Mouse (Mus musculus) left cerebral cortex, postnatal 25 days (tissue): ENCODE data around the gene Trim47. TPM values are rescaled to one million over a fixed set of nuclear protein-coding genes. Genes with fewer than 3 reads are reported as not detected.
A peak's percentile ranks its signal among the peaks of the same experiment; 100 is the strongest.

Experiments used
- DNase-seq, 2 experiments: peaks; one replicate each; pipeline ENCODE4 v3.0.0; 2022; ENCODE audit warnings: low spot score in 2 of 2, mixed read lengths in 1 of 2
- intact Hi-C: fragments of 180-260 bp; cut with DNase I; formaldehyde crosslinking; loops from one replicate; pipeline ENCODE4 v1.15.1; 2025
- total RNA-seq, 2 experiments: library from RNA; stranded (reverse); gene quantifications; 2 replicates each; pipeline ENCODE4 v1.2.3; 2021

Gene Trim47
- total RNA-seq, 2 experiments from 2014 or later, result 7.0 to 7.4 TPM

DNA sequence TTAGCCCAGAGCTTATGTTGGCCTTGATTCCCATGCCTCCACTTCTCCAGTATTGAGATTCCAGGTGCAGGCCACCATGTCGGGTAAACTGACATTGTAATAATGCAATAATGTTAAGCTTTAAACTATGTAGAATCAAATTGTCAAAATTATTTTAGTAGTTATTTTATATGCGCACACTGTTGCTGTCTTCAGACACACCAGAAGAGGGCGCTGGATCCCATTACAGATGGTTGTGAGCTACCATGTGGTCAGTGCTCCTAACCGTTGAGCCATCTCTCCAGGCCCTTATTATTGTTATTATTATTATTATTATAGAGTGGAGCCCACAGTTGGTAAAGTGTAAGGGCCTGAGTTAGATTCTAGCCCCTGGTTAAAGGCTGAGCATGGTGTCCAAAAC lies 15.9 kb downstream of the Trim47 start:
- intact Hi-C loops, result loop anchor here (2.0 kb wide), 1 partner anchor 16 kb away; the partner anchor contains the start of gene Trim47
- no peak for DNase-seq

GRCm38 (mm10) chr11:116110540-116110939 lies 16.5 kb downstream of the Trim47 start:
- no peak for DNase-seq
- intact Hi-C loops, result loop anchor here (2.0 kb wide), 1 partner anchor 16 kb away; the partner anchor contains the start of gene Trim47

- DNase-seq, result no peak
- intact Hi-C loops, result loop anchor here (2.0 kb wide), 1 partner anchor 17 kb away; the partner anchor contains the start of gene Trim47
These were observed 16.9 kb downstream of the Trim47 start for GRCm38 (mm10) chr11:116110131-116110530.

GRCm38 (mm10) chr11:116109441-116110081 lies 17.4 kb downstream of the Trim47 start:
- intact Hi-C loops, result loop anchor here (2.0 to 10.0 kb wide), 3 partner anchors 17 to 345 kb away; partner anchors contain the start of genes Recql5, Sap30bp and Trim47
- no peak for DNase-seq

- peak in 1 of 2 experiments; percentile 48 for DNase-seq
- intact Hi-C loops, result loop anchor here (10.0 kb wide), 2 partner anchors 174 to 346 kb away; partner anchors contain the start of genes Recql5 and Sap30bp
These were observed 18.4 kb downstream of the Trim47 start for GRCm38 (mm10) chr11:116108464-116109137.

GRCm38 (mm10) chr11:116107777-116108285 lies 19.2 kb downstream of the Trim47 start:
- intact Hi-C loops, result loop anchor here (10.0 kb wide), 2 partner anchors 173 to 347 kb away; partner anchors contain the start of genes Recql5 and Sap30bp
- no peak for DNase-seq

GRCm38 (mm10) chr11:116106963-116107776 lies 19.8 kb downstream of the Trim47 start:
- intact Hi-C loops, result loop anchor here (10.0 kb wide), 2 partner anchors 172 to 348 kb away; partner anchors contain the start of genes Recql5 and Sap30bp
- no peak for DNase-seq

DNA sequence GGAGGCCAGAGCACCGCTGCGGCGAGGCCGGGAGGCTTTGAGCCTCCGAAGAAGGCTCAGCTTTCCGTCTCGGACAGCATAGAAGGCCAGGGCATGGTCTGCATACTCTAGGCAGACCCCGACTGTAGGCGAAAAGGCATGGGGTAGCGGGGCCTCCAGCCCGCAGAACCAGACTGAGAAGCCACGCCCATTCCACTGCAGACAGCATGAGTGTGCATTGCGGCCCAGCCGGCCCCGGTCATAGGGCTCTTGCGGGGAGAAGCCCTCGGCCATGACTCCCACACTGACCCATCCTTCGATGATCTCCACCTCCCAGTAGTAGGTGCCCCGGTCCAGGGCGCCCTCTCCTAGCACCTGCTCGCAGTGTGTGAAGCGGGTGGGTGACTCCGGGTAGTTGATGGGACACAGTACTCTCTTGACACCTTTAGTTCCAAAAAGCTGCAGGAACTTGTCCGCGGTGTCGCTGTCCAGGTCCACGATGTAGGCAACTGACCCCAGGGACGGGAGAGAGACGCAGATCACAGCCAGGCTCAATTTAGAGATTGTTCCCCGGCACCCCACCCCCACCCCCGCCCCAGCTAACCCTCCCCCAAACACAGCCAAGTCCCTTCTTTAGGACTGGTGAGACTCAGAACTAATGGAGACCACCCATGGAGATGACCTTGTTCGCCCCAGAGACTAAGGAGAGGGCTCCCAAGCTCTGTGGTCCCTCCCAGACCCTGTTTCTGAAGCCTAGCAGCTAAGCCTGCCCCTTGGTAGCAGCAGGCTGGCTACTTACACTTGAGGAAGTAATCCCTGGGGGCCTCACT lies 20.7 kb downstream of the Trim47 start:
- intact Hi-C loops, result loop anchor here (10.0 kb wide), 2 partner anchors 172 to 348 kb away; partner anchors contain the start of genes Recql5 and Sap30bp
- DNase-seq, result no peak

GRCm38 (mm10) chr11:116105065-116105464 lies 21.9 kb downstream of the Trim47 start:
- intact Hi-C loops, result loop anchor here (10.0 kb wide), 2 partner anchors 170 to 350 kb away; partner anchors contain the start of genes Recql5 and Sap30bp
- DNase-seq, result no peak

GRCm38 (mm10) chr11:116104006-116104646 lies 22.9 kb downstream of the Trim47 start:
- no peak for DNase-seq
- intact Hi-C loops, result loop anchor here (10.0 kb wide), 2 partner anchors 169 to 351 kb away; partner anchors contain the start of genes Recql5 and Sap30bp

- intact Hi-C loops, result loop anchor here (10.0 kb wide), 2 partner anchors 169 to 351 kb away; partner anchors contain the start of genes Recql5 and Sap30bp
These were observed 23.4 kb downstream of the Trim47 start for GRCm38 (mm10) chr11:116103572-116103971.

GRCm38 (mm10) chr11:116102472-116102871 lies 24.5 kb downstream of the Trim47 start:
- no peak for DNase-seq
- intact Hi-C loops, result loop anchor here (10.0 kb wide), 2 partner anchors 168 to 352 kb away; partner anchors contain the start of genes Recql5 and Sap30bp

More at GRCm38 (mm10) chr11:116103572-116103971, 23.4 kb downstream of the Trim47 start:
- DNase-seq, result no peak

DNA sequence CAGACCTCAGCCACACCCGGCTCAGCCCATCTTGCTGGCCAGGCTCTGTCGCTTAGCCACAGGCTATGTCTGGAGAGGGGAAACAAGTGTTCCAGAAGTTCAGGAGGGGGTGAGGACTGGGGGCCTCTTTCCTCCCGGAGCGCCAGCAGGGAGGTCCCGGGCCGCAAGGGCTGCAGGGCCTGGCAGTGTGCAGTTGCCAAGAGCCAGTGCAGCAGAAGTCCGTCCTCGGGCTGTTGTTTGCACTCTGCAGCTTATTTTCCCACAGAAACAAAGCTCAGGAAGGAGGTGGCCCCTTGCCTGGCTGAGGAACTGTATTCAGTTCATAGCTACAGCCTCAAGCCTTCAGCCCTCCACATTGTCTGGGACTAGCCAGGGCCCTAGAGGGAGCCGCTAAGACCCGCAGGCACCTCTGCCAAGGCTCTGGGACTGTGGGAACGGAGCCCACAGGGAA lies 25.1 kb downstream of the Trim47 start:
- DNase-seq, result no peak
- intact Hi-C loops, result loop anchor here (10.0 kb wide), 2 partner anchors 167 to 353 kb away; partner anchors contain the start of genes Recql5 and Sap30bp

DNA sequence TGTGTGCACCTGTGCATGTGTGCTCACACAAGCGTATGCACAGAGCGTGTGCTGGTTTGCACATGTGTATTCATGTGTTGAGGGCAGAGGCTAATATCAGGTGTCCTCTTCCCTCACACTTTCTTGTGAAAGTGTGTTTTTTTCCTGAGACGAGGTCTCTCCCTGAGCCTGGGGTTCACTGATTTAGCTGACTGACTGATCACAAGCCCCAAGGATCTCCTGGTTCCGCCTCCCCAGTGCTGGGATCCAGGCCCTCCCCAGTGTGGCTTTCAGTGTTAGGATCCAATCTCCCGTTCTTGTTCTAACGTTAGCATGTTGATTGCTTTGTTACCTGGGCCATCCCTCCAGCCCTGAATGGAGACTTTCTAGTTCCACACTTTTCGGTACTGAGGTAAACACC lies 26.2 kb downstream of the Trim47 start:
- intact Hi-C loops, result loop anchor here (10.0 kb wide), 2 partner anchors 166 to 354 kb away; partner anchors contain the start of genes Recql5 and Sap30bp
- no peak for DNase-seq

- no peak for DNase-seq
- intact Hi-C loops, result loop anchor here (10.0 kb wide), 2 partner anchors 166 to 354 kb away; partner anchors contain the start of genes Recql5 and Sap30bp
These were observed 26.6 kb downstream of the Trim47 start for GRCm38 (mm10) chr11:116100385-116100784.

GRCm38 (mm10) chr11:116099462-116099861 lies 27.5 kb downstream of the Trim47 start:
- no peak for DNase-seq
- intact Hi-C loops, result no loop called here

DNA sequence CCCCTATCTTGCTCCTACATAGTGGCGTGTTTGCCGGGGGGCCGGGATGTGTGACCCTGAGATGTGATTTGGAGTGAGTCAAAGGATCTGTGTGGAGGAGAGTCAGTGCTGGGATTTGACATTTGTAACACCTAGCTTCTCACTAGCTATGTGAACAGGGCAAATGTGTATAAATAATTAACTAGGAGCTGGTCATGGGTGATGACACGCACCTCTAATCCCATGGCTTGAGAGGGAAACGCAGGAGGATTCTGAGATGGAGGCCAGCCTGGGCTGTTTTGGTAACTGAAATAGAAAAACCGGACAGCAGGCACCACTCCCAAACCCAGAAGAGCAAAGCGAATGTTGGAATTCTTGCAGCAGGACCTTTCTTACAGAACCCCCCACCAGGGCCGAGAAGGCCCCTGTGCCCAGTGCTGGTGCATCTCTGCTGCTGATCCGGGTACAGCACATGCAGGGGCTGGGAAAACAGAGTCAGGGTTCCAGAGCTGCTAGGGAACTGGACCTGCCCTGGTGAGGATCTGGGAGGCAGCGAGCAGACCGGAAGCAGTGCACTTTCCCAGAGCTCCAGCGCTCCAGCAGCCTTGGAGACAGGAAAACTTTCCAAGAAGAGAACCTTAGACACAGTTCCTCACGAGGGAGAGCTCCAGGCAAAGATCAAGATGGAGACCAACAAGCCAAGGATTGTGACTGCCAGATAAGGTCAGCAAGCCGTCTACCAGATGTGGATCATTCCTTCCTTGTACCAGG lies 28.1 kb downstream of the Trim47 start:
- intact Hi-C loops, result no loop called here
- DNase-seq, result no peak
